16 mouse cellular contexts compared by ENCODE assay signal in genomic region chr14:8327371-8327770, GRCm38 (mm10). TPM values are rescaled to one million over a fixed set of nuclear protein-coding genes. Genes with fewer than 3 reads are reported as not detected.
DNase-seq lines count a peak whose midpoint lies in the region; ATAC-seq lines count a peak whose summit lies in the region.
"Had no signal": no experiment of that assay in that cellular context is flagged by ENCODE, and none has a peak within 500 bp of the region (broad histone marks: within the 10 kb centered on the region; RNA-seq: fewer than 3 reads in every experiment).

No protein-coding gene starts in this region.

- no peak overlapping the region for H3K4me3 ChIP-seq in kidney, embryonic 16.5 days (ENCODE audit: low read length)
- H3K4me3 ChIP-seq: midbrain, embryonic 15.5 days had no signal

- H3K4me1 ChIP-seq in kidney, embryonic 16.5 days (ENCODE audit: insufficient read depth, low read length) = peaks cover 53% of the 10 kb centered on the region

- ATAC-seq in kidney, embryonic 16.5 days (ENCODE audit: low FRiP score, low TSS enrichment) = no peak; the same call in 1 of the 2 replicates
- ATAC-seq in monocyte, adult 5-6 weeks (replicated peaks; ENCODE audit: insufficient number of reproducible peaks, low FRiP score, low TSS enrichment, poor library complexity, severe bottlenecking) = no peak
- ATAC-seq: inflammation-experienced regulatory T-cells, adult 6 months; midbrain, embryonic 15.5 days had no signal

- no peak overlapping the region for H3K4me2 ChIP-seq in kidney, embryonic 16.5 days (replicated peaks; ENCODE audit: low read depth, low read length)
- H3K4me2 ChIP-seq: midbrain, embryonic 15.5 days had no signal

- WGBS in kidney, embryonic 16.5 days = 48% methylated on average over 1 of the region's 1 CpGs

- H3K27ac ChIP-seq in kidney, embryonic 16.5 days (ENCODE audit: low read length) = peak overlapping the region; percentile 83
- H3K27ac ChIP-seq: midbrain, embryonic 15.5 days had no signal

- H3K9me3 ChIP-seq in kidney, embryonic 16.5 days (ENCODE audit: low read length) = no peaks in the 10 kb centered on the region
- H3K9me3 ChIP-seq: G1E; midbrain, embryonic 15.5 days had no signal

- no peak overlapping the region; the same call in 1 of the 2 replicates for H3K9ac ChIP-seq in kidney, embryonic 16.5 days (replicated peaks; ENCODE audit: low read length)
- H3K9ac ChIP-seq: midbrain, embryonic 15.5 days had no signal

- H3K36me3 ChIP-seq in kidney, embryonic 16.5 days (ENCODE audit: insufficient read depth, low read length) = no peaks in the 10 kb centered on the region
- H3K36me3 ChIP-seq: G1E; midbrain, embryonic 15.5 days had no signal

- intact Hi-C loops in heart, postnatal 14 days (cut with DNase I) = no loop called here

- no peaks in the 10 kb centered on the region; the same call in 1 of the 2 replicates for H3K27me3 ChIP-seq in kidney, embryonic 16.5 days (ENCODE audit: insufficient read depth, low read length)
- H3K27me3 ChIP-seq: midbrain, embryonic 15.5 days had no signal

- DNase-seq in adrenal gland, adult (ENCODE audit: inconsistent age in 2 of 2, low spot score in 1 of 2) = peak; percentile 25 to 74
- DNase-seq in adrenal gland, postnatal 4 days (ENCODE audit: low spot score in 2 of 2) = no peak
- DNase-seq in heart, postnatal 14 days = peak; percentile 16 to 26
- DNase-seq in heart, adult 8-10 months (ENCODE audit: low spot score) = no peak
- DNase-seq in adrenal gland, postnatal 36 days = peak; percentile 43 to 61
- DNase-seq in lung, postnatal 25 days (ENCODE audit: low spot score) = no peak
- DNase-seq: cerebellum, adult 9-10 months; gastrocnemius, postnatal 10 days; lung, postnatal 14 days; thymus, postnatal 36 days had no signal

RNA-seq across cellular contexts. Expression of gene Fam107a, which starts 9.5 kb away (rescaled TPM):
- total RNA-seq in adrenal gland, postnatal 4 days (2021) = 1 to 10 TPM; 1.9 to 4.8 TPM
- 10 to 100 TPM; 14.3 to 15.0 TPM for total RNA-seq in heart, postnatal 14 days (2021)
- total RNA-seq in heart, adult 8-10 months (2022) = 1 to 10 TPM; 7.5 to 8.8 (median 8.2) TPM
- 1 to 10 TPM; 2.1 to 6.1 TPM for total RNA-seq in adrenal gland, postnatal 36 days (2021)
- 7.8 TPM in 2 replicates for polyA plus RNA-seq in kidney, embryonic 16.5 days (2015; fragmentation: Nextera tagmentation; extraction: Ambion mirVana)
- total RNA-seq in monocyte, adult 5-6 weeks (2017) = not detected in 3 replicates
- polyA plus RNA-seq: G1E; inflammation-experienced regulatory T-cells, adult 6 months had no signal

RNA-seq across cellular contexts. Expression of gene Oit1, which starts 51.2 kb away (rescaled TPM):
- total RNA-seq in adrenal gland, postnatal 4 days (2021) = under 1 TPM in 1 of 2 experiments, not detected in 1; 0.22 TPM
- not detected for total RNA-seq in heart, postnatal 14 days (2021)
- total RNA-seq in heart, adult 8-10 months (2022) = under 1 TPM in 1 of 4 experiments, not detected in 3; 0.20 TPM
- total RNA-seq in adrenal gland, postnatal 36 days (2021) = not detected
- polyA plus RNA-seq in kidney, embryonic 16.5 days (2015; fragmentation: Nextera tagmentation; extraction: Ambion mirVana) = 1.8 and 2.0 TPM in 2 replicates
- total RNA-seq in monocyte, adult 5-6 weeks (2017) = not detected in 3 replicates
- total RNA-seq: G1E; gastrocnemius, postnatal 10 days; left cerebral cortex, postnatal 10 days had no signal
- polyA plus RNA-seq: G1E; inflammation-experienced regulatory T-cells, adult 6 months; midbrain, embryonic 15.5 days had no signal

Comparison
In these comparisons a context has a peak if more than half of its experiments do, and no peak if none do; other contexts are left out.
1. DNase-seq: peak in adrenal gland, adult (2 of 2), heart, postnatal 14 days (2 of 2) and adrenal gland, postnatal 36 days (2 of 2); none in adrenal gland, postnatal 4 days (0 of 2), heart, adult 8-10 months (single experiment) and lung, postnatal 25 days (single experiment).